Mouse (Mus musculus): ENCODE data around the gene Sms.

DNA sequence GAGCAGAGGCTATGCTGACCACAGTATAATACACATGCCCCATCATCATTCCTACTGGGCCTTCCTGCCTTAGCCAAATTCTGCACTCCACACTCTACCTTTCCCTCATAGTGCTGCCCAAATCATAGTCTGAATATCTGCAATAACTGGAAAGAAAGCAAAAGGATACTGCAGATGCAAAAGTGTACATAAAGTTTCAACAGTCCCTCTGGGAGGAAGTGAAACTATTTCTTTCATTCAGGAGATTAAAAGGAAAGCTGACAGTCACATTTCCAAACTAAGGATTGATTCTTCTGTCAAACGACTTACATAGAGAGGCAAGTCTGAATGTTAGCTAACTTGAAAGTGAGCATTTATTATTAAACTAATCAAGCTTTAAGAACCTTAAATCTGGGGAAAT lies 26.1 kb downstream of the Sms start:
- TF ChIP-seq CTCF (IDR thresholded peaks at IDR 0.05; ENCODE audit: control insufficient read depth, insufficient read depth, insufficient replicate concordance, low read depth, low read length) (no peak), POLR2A (IDR thresholded peaks at IDR 0.05; ENCODE audit: control insufficient read depth, low read depth, low read length) (no peak)

Data from testis, adult 2 months (tissue).